Mouse (Mus musculus) neural tube, embryonic 15.5 days (tissue): Measurements from ENCODE around the gene Tmem164. TPM values are rescaled to one million over a fixed set of nuclear protein-coding genes. Genes with fewer than 3 reads are reported as not detected.

Experiments used
- ATAC-seq: fragments of 200-750 bp; cut with Nextera tagmentation; 2 replicates; pipeline ENCODE4 v1.8.0; 2017; ENCODE audit warnings: mild to moderate bottlenecking, moderate TSS enrichment, moderate library complexity; ENCODE audit not compliant: low FRiP score
- H3K27ac ChIP-seq: fragments of 300-500 bp; sonication (generic); replicated peaks from 2 replicates; pipeline ENCODE4 v1.5.1; 2015; ENCODE audit warnings: mild to moderate bottlenecking, inconsistent platforms
- H3K27me3 ChIP-seq: fragments of 300-500 bp; sonication (generic); replicated peaks from 2 replicates; pipeline ENCODE4 v1.6.1; 2015; ENCODE audit warnings: inconsistent platforms
- H3K36me3 ChIP-seq: fragments of 300-500 bp; sonication (generic); 2 replicates; pipeline ENCODE4 v1.6.1; 2015; ENCODE audit warnings: inconsistent platforms
- H3K4me1 ChIP-seq: fragments of 300-500 bp; sonication (generic); 2 replicates; pipeline ENCODE4 v1.6.1; 2015; ENCODE audit warnings: inconsistent platforms
- H3K4me2 ChIP-seq: fragments of 300-500 bp; sonication (generic); 2 replicates; pipeline ENCODE4 v1.6.1; 2015; ENCODE audit warnings: inconsistent platforms, mild to moderate bottlenecking, moderate library complexity
- H3K4me3 ChIP-seq: fragments of 300-500 bp; sonication (generic); replicated peaks from 2 replicates; pipeline ENCODE4 v1.5.1; 2015; ENCODE audit warnings: mild to moderate bottlenecking, inconsistent platforms
- H3K9ac ChIP-seq: fragments of 300-500 bp; sonication (generic); replicated peaks from 2 replicates; pipeline ENCODE4 v1.6.1; 2015; ENCODE audit warnings: mild to moderate bottlenecking, inconsistent platforms
- H3K9me3 ChIP-seq: fragments of 300-500 bp; sonication (generic); replicated peaks from 2 replicates; pipeline ENCODE4 v1.6.1; 2016; ENCODE audit warnings: inconsistent platforms
- WGBS: fragments of 180-500 bp; shearing (Covaris S2); methylation state at CpG from one replicate; pipeline ENCODE4 v1.1.7; 2015; ENCODE audit warnings: mixed read lengths; 5-methylcytosine and 5-hydroxymethylcytosine counted together
- polyA plus RNA-seq: library from polyadenylated mRNA; unstranded; fragments of >200 nt; fragmentation: Nextera tagmentation; extraction: Ambion mirVana; gene quantifications from 2 replicates; pipeline ENCODE4 v1.2.1, GENCODE M21; 2015

Tmem164 gene
- polyA plus RNA-seq, 1 experiment from 2014 or later = 24.4 TPM

DNA sequence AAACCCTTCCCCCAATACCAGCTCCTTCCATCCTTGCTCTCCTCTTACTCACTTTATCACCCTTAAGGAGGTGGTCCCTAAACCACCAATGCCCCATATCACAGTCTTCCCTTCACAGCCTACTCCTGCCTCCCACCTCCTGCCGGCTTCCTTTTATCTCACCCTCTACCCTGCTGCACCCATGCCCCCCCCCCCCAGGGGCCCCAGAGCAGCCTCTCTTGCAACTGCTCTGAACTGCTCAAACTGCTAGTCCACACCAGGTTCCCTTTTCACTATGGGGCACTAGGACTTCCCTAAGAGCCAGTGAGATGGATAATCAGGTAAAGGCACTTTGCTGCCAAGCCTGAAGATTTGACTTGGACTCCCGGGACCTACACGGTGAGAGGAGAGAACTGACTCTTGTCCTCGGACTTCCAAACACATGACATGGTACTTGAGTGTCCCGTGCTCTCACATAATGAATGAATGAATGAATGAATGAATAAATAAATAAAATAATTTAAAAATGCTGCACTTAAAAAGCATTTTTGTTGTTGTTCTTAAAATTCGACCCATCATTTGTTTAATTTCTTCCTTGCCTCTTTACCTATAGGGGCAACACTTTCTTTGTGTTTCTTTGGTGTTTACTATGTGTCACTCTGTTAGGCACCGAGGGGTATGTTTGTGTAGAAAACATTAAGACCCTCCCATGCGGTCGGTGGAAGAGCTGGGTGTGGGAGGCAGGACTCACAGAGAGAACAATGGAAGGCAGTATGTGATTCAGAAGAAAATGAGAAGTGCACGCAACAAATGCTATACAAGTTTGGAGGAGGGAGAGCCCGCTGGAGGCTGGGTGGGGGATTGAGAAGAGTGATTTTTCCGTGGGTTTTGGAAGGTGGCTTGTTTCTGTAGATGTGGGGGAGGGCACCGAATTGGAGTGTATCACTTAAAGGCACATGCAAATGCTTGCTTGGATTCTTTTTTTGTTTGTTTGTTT lies 2.4 kb upstream of the Tmem164 start:
- Histone ChIP-seq H3K36me3 (no peaks in the 10 kb centered on the region), H3K4me1 (peaks cover 18% of the 10 kb centered on the region), H3K27me3 (peaks cover 4% of the 10 kb centered on the region; the same call in 1 of the 2 replicates), H3K9ac (no peak overlapping the region), H3K27ac (no peak overlapping the region), H3K4me3 (no peak overlapping the region), H3K4me2 (no peak overlapping the region), H3K9me3 (no peaks in the 10 kb centered on the region)
- no peak for ATAC-seq
- WGBS = 60% methylated on average over 13 of the region's 13 CpGs

DNA sequence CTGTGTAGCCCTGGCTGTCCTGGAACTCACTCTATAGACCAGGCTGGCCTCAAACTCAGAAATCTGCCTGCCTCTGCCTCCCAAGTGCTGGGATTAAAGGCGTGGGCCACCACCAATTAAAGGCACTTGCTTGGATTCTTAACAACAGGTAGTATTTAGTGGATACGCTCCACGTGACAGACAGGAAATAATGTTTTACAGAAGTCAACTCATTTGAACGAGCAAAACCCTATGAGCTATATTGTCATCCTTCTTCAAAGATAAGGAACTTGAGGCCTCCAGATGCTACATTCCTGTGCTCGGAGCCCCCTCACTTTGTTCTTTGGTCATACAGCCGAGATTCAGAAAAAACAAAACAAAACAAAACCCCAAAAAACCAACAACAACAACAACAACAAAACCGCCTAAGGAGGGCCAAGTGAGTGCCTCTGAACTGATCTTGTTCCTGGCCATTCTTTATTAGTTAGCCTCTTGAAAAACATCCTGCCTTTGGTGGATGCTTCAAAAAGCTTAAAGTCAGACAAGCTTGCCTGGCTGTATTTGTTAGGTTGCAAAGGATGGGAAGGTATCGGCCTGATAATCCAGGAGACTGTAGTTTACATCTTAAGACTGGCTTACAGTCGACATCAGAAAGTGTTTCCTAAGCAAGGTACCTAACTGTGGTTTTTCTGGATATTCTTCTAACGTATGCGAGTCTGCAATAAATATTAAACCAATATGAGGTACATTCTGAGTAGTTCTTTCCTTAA lies 1.5 kb upstream of the Tmem164 start:
- 51% methylated on average over 11 of the region's 11 CpGs for WGBS
- Histone ChIP-seq H3K9ac (no peak overlapping the region), H3K4me3 (peak overlapping the region; percentile 56), H3K4me1 (peaks cover 26% of the 10 kb centered on the region), H3K36me3 (no peaks in the 10 kb centered on the region), H3K27ac (0 out of 2 replicates have a peak overlapping the region, but pooled peaks have one; percentile 87), H3K4me2 (peak overlapping the region; percentile 63), H3K27me3 (peaks cover 4% of the 10 kb centered on the region; the same call in 1 of the 2 replicates), H3K9me3 (no peaks in the 10 kb centered on the region)
- ATAC-seq = no peak

DNA sequence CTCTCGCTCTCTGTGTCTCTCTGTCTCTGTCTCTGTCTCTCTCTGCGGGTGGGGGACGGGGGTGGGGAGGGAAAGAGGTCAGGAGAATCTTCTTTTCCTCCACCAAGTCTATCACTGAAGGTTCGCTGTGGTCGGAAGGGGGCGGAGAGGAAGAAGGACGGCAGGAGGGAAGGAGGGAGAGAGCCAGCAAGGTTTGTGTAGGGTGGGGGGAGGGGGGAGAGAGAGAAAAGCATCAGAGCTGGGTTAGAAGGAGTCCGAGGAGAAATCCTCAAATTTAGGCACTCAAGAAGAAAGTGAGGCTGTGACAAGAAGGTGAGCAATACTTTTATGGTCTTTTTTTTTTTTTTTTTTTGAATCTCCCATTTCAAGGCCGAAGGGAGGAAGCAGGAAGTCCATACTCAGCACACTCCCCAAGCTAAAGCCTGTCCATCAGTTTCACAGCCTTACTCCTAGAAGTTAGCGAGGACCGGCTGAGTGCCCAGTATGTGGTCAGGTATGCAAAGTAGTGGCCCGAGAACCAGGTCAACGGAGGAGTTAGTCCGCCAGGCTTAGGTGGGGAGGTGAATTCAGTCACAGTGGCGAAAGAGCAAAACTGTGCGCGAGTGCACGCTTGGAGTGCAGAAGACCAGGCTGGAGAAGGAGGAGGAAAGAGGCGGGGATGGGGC lies 683 bp upstream of the Tmem164 start:
- Histone ChIP-seq H3K9me3 (no peaks in the 10 kb centered on the region), H3K4me2 (peak overlapping the region; percentile 63), H3K4me3 (peak overlapping the region; percentile 56), H3K4me1 (peaks cover 32% of the 10 kb centered on the region), H3K27ac (peak overlapping the region; percentile 87), H3K27me3 (peaks cover 4% of the 10 kb centered on the region; the same call in 1 of the 2 replicates), H3K36me3 (no peaks in the 10 kb centered on the region), H3K9ac (no peak overlapping the region)
- peak; percentile 33; the same call in 1 of the 2 replicates for ATAC-seq
- 15% methylated on average over 19 of the region's 19 CpGs for WGBS

DNA sequence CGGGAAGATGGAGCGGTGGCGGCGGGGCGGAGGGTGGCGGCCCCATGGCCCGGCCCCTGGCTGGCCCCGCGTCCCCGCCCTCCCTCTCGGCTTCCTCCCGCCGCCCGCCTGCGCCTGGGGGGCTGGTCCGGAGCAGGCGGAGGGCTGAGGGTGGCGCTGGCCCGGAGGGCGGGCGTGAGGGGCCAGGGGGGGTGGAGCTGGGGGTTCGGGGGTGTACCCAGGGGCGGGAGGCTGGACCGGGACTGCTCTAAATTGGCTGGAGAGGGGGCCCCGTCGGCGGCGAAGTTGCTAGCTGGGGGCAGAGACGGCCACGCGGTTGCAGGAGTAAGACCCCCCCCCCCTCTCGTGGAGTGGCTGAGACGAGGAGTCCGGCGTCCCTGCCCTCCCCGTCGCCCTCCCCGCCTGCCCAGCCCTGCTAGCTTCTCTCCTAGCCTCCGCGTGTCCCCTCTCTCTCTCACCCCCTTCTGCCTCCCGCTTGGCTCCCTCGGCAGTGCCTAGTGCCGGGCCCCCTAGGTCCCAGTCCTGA lies 473 bp downstream of the Tmem164 start:
- peak overlapping the region; percentile 87 for H3K27ac ChIP-seq
- H3K36me3 ChIP-seq = no peaks in the 10 kb centered on the region
- WGBS = 17% methylated on average over 10 of the region's 43 CpGs
- peak overlapping the region; percentile 56 for H3K4me3 ChIP-seq
- no peaks in the 10 kb centered on the region for H3K9me3 ChIP-seq
- peaks cover 32% of the 10 kb centered on the region for H3K4me1 ChIP-seq
- peak; percentile 66 for ATAC-seq
- H3K9ac ChIP-seq = peak overlapping the region; percentile 54
- H3K27me3 ChIP-seq = peaks cover 4% of the 10 kb centered on the region; the same call in 1 of the 2 replicates
- H3K4me2 ChIP-seq = peak overlapping the region; percentile 63

DNA sequence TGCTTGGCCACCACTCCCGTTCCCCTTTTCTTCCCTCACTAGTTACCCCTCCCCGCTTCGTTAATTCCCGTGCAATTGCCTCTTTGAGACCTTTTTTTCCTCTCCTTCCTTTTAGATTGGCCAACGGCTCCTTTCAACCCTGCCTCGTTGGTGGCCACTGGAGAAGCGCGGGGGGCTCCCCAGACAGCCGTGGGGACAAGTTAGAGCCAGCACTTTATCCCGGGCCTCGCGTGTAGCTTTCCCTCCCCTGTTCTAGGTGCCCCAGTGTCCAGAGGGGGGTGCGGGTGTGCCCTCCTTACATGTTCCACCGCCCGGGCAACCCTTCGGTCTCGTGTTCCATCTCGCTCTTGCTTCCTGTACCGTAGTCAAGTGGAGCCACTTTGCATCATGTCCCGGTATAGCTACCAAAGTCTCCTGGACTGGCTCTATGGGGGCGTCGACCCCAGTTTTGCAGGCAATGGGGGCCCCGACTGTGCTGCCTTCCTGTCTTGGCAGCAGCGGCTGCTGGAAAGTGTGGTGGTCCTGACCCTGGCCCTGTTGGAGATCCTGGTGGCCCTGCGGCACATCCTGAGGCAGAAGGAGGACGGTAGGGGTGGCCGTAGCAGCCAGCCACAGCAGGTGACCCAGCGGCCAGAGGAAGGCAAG lies 1.1 kb downstream of the Tmem164 start:
- Histone ChIP-seq H3K4me1 (peaks cover 32% of the 10 kb centered on the region), H3K4me2 (peak overlapping the region; percentile 63), H3K27ac (peak overlapping the region; percentile 87), H3K9ac (peak overlapping the region; percentile 54), H3K36me3 (no peaks in the 10 kb centered on the region), H3K9me3 (no peaks in the 10 kb centered on the region), H3K27me3 (peaks cover 4% of the 10 kb centered on the region; the same call in 1 of the 2 replicates), H3K4me3 (peak overlapping the region; percentile 56)
- peak; percentile 8; the same call in 1 of the 2 replicates for ATAC-seq
- 19% methylated on average over 28 of the region's 28 CpGs for WGBS

DNA sequence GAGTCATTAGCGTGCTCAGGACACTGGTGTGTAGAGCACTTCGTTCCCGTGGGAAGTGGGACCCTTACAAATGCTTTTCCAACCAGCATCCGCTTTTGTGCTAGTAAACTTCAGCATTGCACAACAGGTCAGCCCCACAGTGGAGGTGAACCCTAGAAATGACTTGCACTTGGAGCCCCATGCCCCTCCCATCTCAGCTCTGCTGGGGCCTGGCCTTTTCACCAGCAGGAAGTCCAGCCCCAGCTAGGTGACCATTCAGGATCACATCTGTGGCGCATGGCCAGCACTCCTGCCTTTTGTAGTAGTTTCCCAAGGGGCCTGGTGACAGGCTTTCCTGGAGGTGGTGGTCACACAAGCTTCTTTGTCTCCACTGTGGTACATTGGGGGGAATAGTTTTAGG lies 1.8 kb downstream of the Tmem164 start:
- H3K4me2 ChIP-seq = peak overlapping the region; percentile 63
- no peak overlapping the region for H3K27ac ChIP-seq
- peaks cover 32% of the 10 kb centered on the region for H3K4me1 ChIP-seq
- 50% methylated on average over 5 of the region's 5 CpGs for WGBS
- H3K36me3 ChIP-seq = no peaks in the 10 kb centered on the region
- no peak overlapping the region for H3K9ac ChIP-seq
- ATAC-seq = no peak
- no peaks in the 10 kb centered on the region for H3K9me3 ChIP-seq
- peaks cover 4% of the 10 kb centered on the region; the same call in 1 of the 2 replicates for H3K27me3 ChIP-seq
- peak overlapping the region; percentile 56 for H3K4me3 ChIP-seq

DNA sequence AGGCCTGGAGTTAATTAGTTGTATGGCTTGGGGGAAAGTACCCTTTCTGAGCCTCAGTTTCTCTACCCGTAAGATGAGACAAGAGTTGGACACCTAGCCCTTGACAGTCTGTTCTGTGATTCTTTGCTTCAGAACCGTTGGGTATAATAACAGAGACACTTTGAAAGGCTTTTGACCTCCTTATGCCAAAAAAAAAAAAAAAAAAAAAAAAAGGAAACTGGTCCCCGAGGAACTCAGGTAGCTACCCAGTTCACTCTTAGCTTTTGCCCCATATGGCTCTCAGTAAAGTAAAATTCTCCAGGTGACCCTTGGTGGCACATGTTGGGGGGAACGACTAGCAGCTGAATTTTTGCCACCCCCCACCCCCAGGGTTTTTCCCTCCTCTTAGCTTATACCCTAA lies 3.5 kb downstream of the Tmem164 start:
- WGBS = 34% methylated on average over 4 of the region's 4 CpGs
- H3K36me3 ChIP-seq = no peaks in the 10 kb centered on the region
- H3K27ac ChIP-seq = no peak overlapping the region
- no peaks in the 10 kb centered on the region for H3K9me3 ChIP-seq
- peaks cover 35% of the 10 kb centered on the region for H3K4me1 ChIP-seq
- no peak for ATAC-seq
- peaks cover 4% of the 10 kb centered on the region; the same call in 1 of the 2 replicates for H3K27me3 ChIP-seq
- H3K9ac ChIP-seq = no peak overlapping the region
- no peak overlapping the region for H3K4me3 ChIP-seq
- peak overlapping the region; percentile 63 for H3K4me2 ChIP-seq

DNA sequence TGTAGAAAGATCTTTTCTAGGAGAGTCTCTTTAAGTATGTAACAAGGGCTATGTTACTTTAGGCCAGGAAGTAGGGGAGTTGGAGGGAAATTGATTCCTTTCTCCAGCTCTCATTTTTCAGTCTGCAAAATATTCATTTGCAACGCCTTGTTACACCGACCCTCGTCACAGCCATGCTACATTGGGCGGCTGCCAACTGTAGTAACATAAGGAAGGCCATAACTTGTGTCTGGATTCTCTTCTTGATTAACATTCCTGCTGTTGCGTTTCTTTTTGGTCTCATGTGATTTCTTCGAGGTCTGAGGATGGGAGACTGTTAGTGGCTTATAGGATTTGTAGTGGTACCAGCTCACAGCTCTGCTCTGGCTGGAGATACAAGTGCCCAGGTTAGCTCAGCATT lies 4.5 kb downstream of the Tmem164 start:
- no peak overlapping the region for H3K4me3 ChIP-seq
- H3K4me2 ChIP-seq = peak overlapping the region; percentile 2; the same call in 1 of the 2 replicates
- no peak overlapping the region for H3K9ac ChIP-seq
- WGBS = 34% methylated on average over 6 of the region's 6 CpGs
- H3K27ac ChIP-seq = no peak overlapping the region
- H3K36me3 ChIP-seq = no peaks in the 10 kb centered on the region
- H3K4me1 ChIP-seq = peaks cover 31% of the 10 kb centered on the region
- H3K27me3 ChIP-seq = peaks cover 4% of the 10 kb centered on the region; the same call in 1 of the 2 replicates
- ATAC-seq = no peak
- no peaks in the 10 kb centered on the region for H3K9me3 ChIP-seq

DNA sequence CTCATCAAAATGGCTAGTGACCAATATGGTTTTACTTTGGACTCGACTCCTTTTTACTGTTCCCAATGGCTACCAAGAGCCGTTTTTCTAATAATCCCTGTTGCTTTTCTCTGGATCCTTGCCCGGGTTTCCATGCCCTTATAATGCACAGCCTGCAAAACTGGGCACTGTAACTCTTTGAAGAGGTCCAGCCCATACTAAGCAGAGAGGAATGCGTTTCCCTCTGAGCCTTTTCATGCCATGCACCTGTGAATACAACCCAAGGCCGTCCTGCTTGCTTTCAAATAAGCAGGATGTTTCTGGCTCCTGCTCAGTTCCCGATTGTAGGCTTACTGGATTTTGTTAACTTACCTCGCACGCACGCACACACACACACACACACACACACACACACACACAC lies 7.3 kb downstream of the Tmem164 start:
- H3K27ac ChIP-seq = no peak overlapping the region
- peaks cover 18% of the 10 kb centered on the region for H3K4me1 ChIP-seq
- ATAC-seq = no peak

DNA sequence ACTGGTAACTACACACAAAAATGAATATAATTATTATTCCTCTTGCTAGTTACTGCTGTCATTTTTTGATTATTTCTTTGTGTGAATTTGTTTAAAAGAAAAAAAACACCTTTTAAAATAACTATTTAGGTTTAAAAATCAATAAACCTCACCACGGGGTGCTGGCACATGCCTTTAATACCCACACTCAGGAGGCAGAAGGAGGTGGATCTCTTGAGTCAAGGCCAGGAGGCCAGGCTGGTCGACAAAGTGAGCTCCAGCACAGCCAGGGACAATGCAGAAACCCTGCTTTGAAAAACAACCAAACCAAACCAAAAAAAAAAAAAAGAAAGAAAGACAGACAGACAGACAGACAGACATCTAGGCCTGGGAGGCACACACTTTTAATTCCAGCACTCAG lies 12.1 kb downstream of the Tmem164 start:
- H3K4me2 ChIP-seq = no peak overlapping the region
- peaks cover 3% of the 10 kb centered on the region; the same call in 1 of the 2 replicates for H3K4me1 ChIP-seq
- no peaks in the 10 kb centered on the region for H3K36me3 ChIP-seq
- H3K9me3 ChIP-seq = no peaks in the 10 kb centered on the region
- no peak overlapping the region for H3K9ac ChIP-seq
- H3K4me3 ChIP-seq = no peak overlapping the region
- 63% methylated on average over 2 of the region's 2 CpGs for WGBS
- no peak overlapping the region for H3K27ac ChIP-seq
- H3K27me3 ChIP-seq = 0 out of 2 replicates have a peak, but pooled peaks cover 4% of the 10 kb centered on the region
- ATAC-seq = no peak

More for the DNA sequence above, 7.3 kb downstream of the Tmem164 start:
- H3K9me3 ChIP-seq = no peaks in the 10 kb centered on the region
- H3K9ac ChIP-seq = no peak overlapping the region
- H3K4me3 ChIP-seq = no peak overlapping the region
- no peak overlapping the region for H3K4me2 ChIP-seq
- no peaks in the 10 kb centered on the region for H3K27me3 ChIP-seq
- WGBS = 70% methylated on average over 9 of the region's 9 CpGs
- H3K36me3 ChIP-seq = no peaks in the 10 kb centered on the region
